Mouse (Mus musculus): ENCODE results near the gene Crtac1. TPM values are rescaled to one million over a fixed set of nuclear protein-coding genes. Genes with fewer than 3 reads are reported as not detected.

The Crtac1 gene
- total and polyA plus RNA-seq, 3 experiments = not detected

- in situ Hi-C loops (cut with MboI; ENCODE audit: low pct_ligation_motif_present, low pct_unique_long_range_greater_than_20kb, low sequenced_read_pairs) = no loop called here
- no peak for DNase-seq (ENCODE audit: extremely low read depth)
- TF ChIP-seq HCFC1 (IDR thresholded peaks at IDR 0.05; ENCODE audit: low read depth, low read length) (no peak), TBP (conservative IDR thresholded peaks at IDR 0.05; ENCODE audit: low read depth, low read length) (no peak), SIN3A (IDR thresholded peaks at IDR 0.05; ENCODE audit: low read length) (no peak), PAX5 (IDR thresholded peaks at IDR 0.05; ENCODE audit: low read length) (no peak), E2F4 (IDR thresholded peaks at IDR 0.05; ENCODE audit: insufficient replicate concordance, low read depth, low read length) (no peak), MAX (IDR thresholded peaks at IDR 0.05; ENCODE audit: low read length) (no peak), NELFE (IDR thresholded peaks at IDR 0.05; ENCODE audit: low read depth, low read length) (no peak), BHLHE40 (IDR thresholded peaks at IDR 0.05; ENCODE audit: low read depth, low read length) (no peak), ZKSCAN1 (IDR thresholded peaks at IDR 0.05; ENCODE audit: borderline replicate concordance, low read depth, low read length) (no peak), ETS1 (conservative IDR thresholded peaks at IDR 0.05; ENCODE audit: low read depth, low read length) (no peak), USF2 (conservative IDR thresholded peaks at IDR 0.05; ENCODE audit: low read depth, low read length) (no peak), MEF2A (IDR thresholded peaks at IDR 0.05; ENCODE audit: borderline replicate concordance, low read depth, low read length) (no peak), POLR2AphosphoS2 (IDR thresholded peaks at IDR 0.05; ENCODE audit: low read depth, low read length) (no peak)
- H3K4me3 ChIP-seq (replicated peaks in 1 of 3; ENCODE audit: low read depth in 2 of 3, low read length in 2 of 3, poor library complexity in 1 of 3) = no peak overlapping the region
- H3K9me3 ChIP-seq (replicated peaks; ENCODE audit: low read length) = peaks cover 3% of the 10 kb centered on the region
- peaks cover 89% of the 10 kb centered on the region for H3K27me3 ChIP-seq (replicated peaks)
- no peaks in the 10 kb centered on the region for H3K36me3 ChIP-seq (replicated peaks in 1 of 2; ENCODE audit: control insufficient read depth in 1 of 2, insufficient read depth in 1 of 2, low read length in 1 of 2)
- H3K9ac ChIP-seq (ENCODE audit: insufficient read depth, low read depth) = no peak overlapping the region
- H3K4me1 ChIP-seq (ENCODE audit: control insufficient read depth in 1 of 2, insufficient read depth in 2 of 2) = 0 out of 4 replicates have a peak, but pooled peaks cover 0 to 2% of the 10 kb centered on the region in 2 experiments
- dilution Hi-C loops (cut with MboI; ENCODE audit: extremely low pct_ligation_motif_present, extremely low pct_unique_long_range_greater_than_20kb, low sequenced_read_pairs) = no loop called here
- no peaks in the 10 kb centered on the region for H3K79me2 ChIP-seq (replicated peaks; ENCODE audit: control insufficient read depth, extremely low read depth, insufficient read depth, poor library complexity, severe bottlenecking)
- no peak overlapping the region for H3K4me2 ChIP-seq (ENCODE audit: insufficient read depth, low read depth, poor library complexity, severe bottlenecking)
- H3K27ac ChIP-seq (ENCODE audit: insufficient read depth, low read depth) = no peak overlapping the region
These were observed 21.7 kb downstream of the Crtac1 start for GRCm38 (mm10) chr19:42409856-42410255.

DNA sequence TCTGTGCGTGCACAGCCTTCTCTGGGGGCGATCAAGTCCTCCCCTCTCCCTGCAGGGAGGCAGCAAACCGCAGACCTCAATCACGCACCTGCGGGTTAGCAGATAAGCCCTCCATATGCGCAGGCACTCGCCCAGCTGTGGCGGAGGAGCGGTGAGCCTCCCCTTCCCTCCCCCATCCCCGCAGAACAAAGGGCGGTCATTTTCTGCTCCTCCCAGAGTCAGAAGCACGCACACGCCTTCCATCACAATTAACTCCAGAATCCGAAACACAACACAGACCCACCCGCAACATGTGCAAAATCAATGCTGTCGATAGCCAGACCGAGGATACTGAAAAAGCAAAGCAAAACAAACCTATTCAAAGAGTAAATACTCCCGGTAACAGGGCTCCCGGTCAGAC lies 22.4 kb downstream of the Crtac1 start:
- Histone ChIP-seq H3K79me2 (replicated peaks; ENCODE audit: control insufficient read depth, extremely low read depth, insufficient read depth, poor library complexity, severe bottlenecking) (no peaks in the 10 kb centered on the region), H3K4me2 (ENCODE audit: insufficient read depth, low read depth, poor library complexity, severe bottlenecking) (no peak overlapping the region), H3K27me3 (replicated peaks) (peaks cover 90% of the 10 kb centered on the region), H3K9me3 (replicated peaks; ENCODE audit: low read length) (peaks cover 3% of the 10 kb centered on the region), H3K4me3 (replicated peaks in 1 of 3; ENCODE audit: low read depth in 2 of 3, low read length in 2 of 3, poor library complexity in 1 of 3) (no peak overlapping the region), H3K27ac (ENCODE audit: insufficient read depth, low read depth) (no peak overlapping the region), H3K9ac (ENCODE audit: insufficient read depth, low read depth) (no peak overlapping the region), H3K4me1 (ENCODE audit: control insufficient read depth in 1 of 2, insufficient read depth in 2 of 2) (0 out of 4 replicates have a peak, but pooled peaks cover 0 to 2% of the 10 kb centered on the region in 2 experiments), H3K36me3 (replicated peaks in 1 of 2; ENCODE audit: control insufficient read depth in 1 of 2, insufficient read depth in 1 of 2, low read length in 1 of 2) (no peaks in the 10 kb centered on the region)
- DNase-seq (ENCODE audit: extremely low read depth) = no peak
- TF ChIP-seq POLR2A (IDR thresholded peaks at IDR 0.05; ENCODE audit: low read depth, low read length) (no peak), JUN (IDR thresholded peaks at IDR 0.05; ENCODE audit: insufficient read depth, low read depth, low read length) (no peak), ETS1 (conservative IDR thresholded peaks at IDR 0.05; ENCODE audit: low read depth, low read length) (no peak), NELFE (IDR thresholded peaks at IDR 0.05; ENCODE audit: low read depth, low read length) (no peak), MAZ (IDR thresholded peaks at IDR 0.05; ENCODE audit: low read depth, low read length) (no peak), MAFK (IDR thresholded peaks at IDR 0.05; ENCODE audit: insufficient replicate concordance, low read length) (no peak), TBP (conservative IDR thresholded peaks at IDR 0.05; ENCODE audit: low read depth, low read length) (no peak), RAD21 (IDR thresholded peaks at IDR 0.05; ENCODE audit: low read depth, low read length) (no peak), KAT2A (IDR thresholded peaks at IDR 0.05; ENCODE audit: insufficient replicate concordance, low read length) (no peak), MYC (IDR thresholded peaks at IDR 0.05; ENCODE audit: low read depth, low read length) (no peak), USF2 (conservative IDR thresholded peaks at IDR 0.05; ENCODE audit: low read depth, low read length) (no peak)
- in situ Hi-C loops (cut with MboI; ENCODE audit: low pct_ligation_motif_present, low pct_unique_long_range_greater_than_20kb, low sequenced_read_pairs) (no loop called here), dilution Hi-C loops (cut with MboI; ENCODE audit: extremely low pct_ligation_motif_present, extremely low pct_unique_long_range_greater_than_20kb, low sequenced_read_pairs) (no loop called here)

Data from CH12.LX (cell line).